Mouse (Mus musculus) liver, embryonic 12.5 days (tissue): Measurements from ENCODE around the gene Tnnc2. TPM values are rescaled to one million over a fixed set of nuclear protein-coding genes. Genes with fewer than 3 reads are reported as not detected.

Experiments
- ATAC-seq: fragments of 200-750 bp; cut with Nextera tagmentation; 2 replicates; pipeline ENCODE4 v1.8.0; 2017; ENCODE audit warnings: moderate number of reproducible peaks, mild to moderate bottlenecking, moderate library complexity
- H3K27ac ChIP-seq: fragments of 300-500 bp; sonication (generic); 2 replicates; pipeline ENCODE4 v1.5.1; 2016; ENCODE audit warnings: mild to moderate bottlenecking
- H3K27me3 ChIP-seq: fragments of 300-500 bp; sonication (generic); replicated peaks from 2 replicates; pipeline ENCODE4 v1.6.1; 2016; ENCODE audit warnings: mild to moderate bottlenecking, moderate library complexity
- H3K36me3 ChIP-seq: fragments of 300-500 bp; sonication (generic); 2 replicates; pipeline ENCODE4 v1.6.1; 2016; ENCODE audit warnings: mild to moderate bottlenecking, moderate library complexity
- H3K4me1 ChIP-seq: fragments of 300-500 bp; sonication (generic); 2 replicates; pipeline ENCODE4 v1.6.1; 2016
- H3K4me2 ChIP-seq: fragments of 300-500 bp; sonication (generic); 2 replicates; pipeline ENCODE4 v1.6.1; 2016; ENCODE audit warnings: mild to moderate bottlenecking, moderate library complexity
- H3K4me3 ChIP-seq: fragments of 300-500 bp; sonication (generic); 2 replicates; pipeline ENCODE4 v1.5.1; 2016; ENCODE audit warnings: mild to moderate bottlenecking, moderate library complexity
- H3K9ac ChIP-seq: fragments of 300-500 bp; sonication (generic); 2 replicates; pipeline ENCODE4 v1.6.1; 2016; ENCODE audit warnings: mild to moderate bottlenecking, moderate library complexity
- H3K9me3 ChIP-seq: fragments of 300-500 bp; sonication (generic); replicated peaks from 2 replicates; pipeline ENCODE4 v1.6.1; 2016; ENCODE audit warnings: mild to moderate bottlenecking, moderate library complexity
- WGBS: fragments of 180-500 bp; shearing (Covaris S2); methylation state at CpG from one replicate; pipeline ENCODE4 v1.1.7; 2016; ENCODE audit not compliant: insufficient replicate concordance; 5-methylcytosine and 5-hydroxymethylcytosine counted together
- polyA plus RNA-seq: library from polyadenylated mRNA; unstranded; fragments of >200 nt; fragmentation: Nextera tagmentation; extraction: Ambion mirVana; gene quantifications from 2 replicates; pipeline ENCODE4 v1.2.1, GENCODE M21; 2016

Tnnc2 gene
- polyA plus RNA-seq, 1 experiment from 2014 or later: 0.66 TPM

DNA sequence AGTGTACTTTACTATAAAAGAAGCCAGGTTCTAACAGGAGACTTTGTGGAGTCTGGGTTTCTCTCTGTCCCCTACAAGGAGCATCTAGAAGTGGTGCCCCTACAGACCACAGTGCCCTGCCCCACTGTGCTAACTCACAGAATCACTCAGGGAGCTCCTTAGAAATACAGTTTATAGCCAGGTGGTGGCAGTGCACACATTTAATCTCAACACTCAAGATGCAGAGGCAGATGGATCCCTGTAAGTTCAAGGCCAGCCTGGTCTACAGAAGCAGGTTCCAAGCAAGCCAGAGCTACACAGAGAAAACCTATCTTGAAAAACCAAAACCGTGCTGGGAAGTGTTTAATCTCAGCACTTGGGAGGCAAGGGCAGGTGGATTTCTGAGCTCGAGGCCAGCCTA, 14.0 kb upstream of the Tnnc2 start:
- H3K4me2 ChIP-seq: no peak overlapping the region
- H3K4me3 ChIP-seq: no peak overlapping the region
- no peaks in the 10 kb centered on the region for H3K27me3 ChIP-seq
- no peak overlapping the region for H3K9ac ChIP-seq
- WGBS: 80% methylated on average over 2 of the region's 2 CpGs
- peak overlapping the region; percentile 4; the same call in 1 of the 2 replicates for H3K27ac ChIP-seq
- peaks cover 21% of the 10 kb centered on the region for H3K4me1 ChIP-seq
- H3K9me3 ChIP-seq: no peaks in the 10 kb centered on the region
- no peak for ATAC-seq
- peaks cover 90% of the 10 kb centered on the region for H3K36me3 ChIP-seq

DNA sequence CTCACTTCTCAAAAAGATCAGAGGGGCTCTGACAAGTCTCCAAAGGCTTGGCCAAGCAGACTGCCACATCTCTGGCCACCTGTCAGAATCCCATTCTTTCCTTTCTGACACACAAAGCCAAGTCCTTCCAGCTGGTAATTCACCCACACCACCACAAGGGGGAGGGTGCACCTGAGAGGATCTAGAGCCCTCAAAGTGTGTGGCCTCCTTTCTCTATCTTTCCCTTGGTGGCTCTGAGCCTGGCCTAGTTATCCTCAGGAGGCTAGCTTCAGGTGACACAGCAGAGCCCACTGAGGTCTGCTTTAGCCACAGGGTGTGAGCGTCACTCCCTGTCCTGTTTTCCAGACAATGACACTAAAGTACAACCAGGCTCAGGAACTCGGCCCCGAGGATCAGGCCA, 13.5 kb upstream of the Tnnc2 start:
- H3K27ac ChIP-seq: 0 out of 2 replicates have a peak overlapping the region, but pooled peaks have one; percentile 4
- peaks cover 90% of the 10 kb centered on the region for H3K36me3 ChIP-seq
- H3K9ac ChIP-seq: no peak overlapping the region
- WGBS: 89% methylated on average over 3 of the region's 3 CpGs
- H3K4me1 ChIP-seq: peaks cover 26% of the 10 kb centered on the region
- ATAC-seq: peak; percentile 24; the same call in 1 of the 2 replicates
- no peaks in the 10 kb centered on the region for H3K27me3 ChIP-seq
- no peak overlapping the region for H3K4me2 ChIP-seq
- H3K9me3 ChIP-seq: no peaks in the 10 kb centered on the region
- no peak overlapping the region for H3K4me3 ChIP-seq

DNA sequence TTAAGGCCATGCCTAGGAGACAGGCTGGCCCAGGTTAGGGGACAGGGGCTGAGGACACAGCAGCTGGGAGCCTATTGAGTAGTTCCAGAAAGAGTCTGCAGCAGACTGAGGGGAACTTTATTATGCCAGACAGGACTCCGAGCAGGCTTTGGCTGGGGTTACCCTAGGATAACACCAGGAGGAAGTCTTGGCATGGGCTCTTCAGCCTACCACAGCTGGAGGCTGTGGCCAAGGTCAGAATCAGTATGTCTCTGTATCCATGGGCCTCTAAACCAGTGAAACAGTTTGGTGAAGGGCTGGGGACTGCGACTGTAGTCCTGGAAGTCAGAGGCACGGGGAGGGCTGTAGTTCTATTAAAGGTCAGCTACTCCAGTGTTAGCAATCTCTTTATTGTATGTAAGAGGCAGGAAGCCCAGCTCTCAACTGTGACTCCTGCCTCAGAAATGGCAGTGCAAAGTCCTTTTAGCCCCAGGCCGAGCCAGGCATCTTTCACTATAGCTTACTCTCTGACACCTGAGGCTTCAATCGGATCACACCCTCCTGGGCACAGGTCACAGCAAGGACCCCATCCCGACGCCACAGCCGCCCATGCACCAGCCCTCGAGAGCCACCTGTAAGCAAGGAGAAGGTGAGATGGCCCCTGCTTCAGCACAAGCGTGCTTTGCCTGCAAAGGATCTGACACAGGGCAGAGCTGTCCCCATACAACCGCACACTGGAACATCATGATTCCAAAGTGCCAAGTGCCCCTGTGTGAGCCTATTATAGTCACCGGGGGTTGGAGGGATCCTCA, 12.8 kb upstream of the Tnnc2 start:
- H3K9ac ChIP-seq: no peak overlapping the region
- no peak overlapping the region for H3K4me3 ChIP-seq
- no peak overlapping the region for H3K27ac ChIP-seq
- H3K36me3 ChIP-seq: peaks cover 85% of the 10 kb centered on the region
- 85% methylated on average over 12 of the region's 12 CpGs for WGBS
- H3K4me2 ChIP-seq: no peak overlapping the region
- no peak for ATAC-seq
- no peaks in the 10 kb centered on the region for H3K27me3 ChIP-seq
- H3K9me3 ChIP-seq: no peaks in the 10 kb centered on the region
- H3K4me1 ChIP-seq: peaks cover 32% of the 10 kb centered on the region

DNA sequence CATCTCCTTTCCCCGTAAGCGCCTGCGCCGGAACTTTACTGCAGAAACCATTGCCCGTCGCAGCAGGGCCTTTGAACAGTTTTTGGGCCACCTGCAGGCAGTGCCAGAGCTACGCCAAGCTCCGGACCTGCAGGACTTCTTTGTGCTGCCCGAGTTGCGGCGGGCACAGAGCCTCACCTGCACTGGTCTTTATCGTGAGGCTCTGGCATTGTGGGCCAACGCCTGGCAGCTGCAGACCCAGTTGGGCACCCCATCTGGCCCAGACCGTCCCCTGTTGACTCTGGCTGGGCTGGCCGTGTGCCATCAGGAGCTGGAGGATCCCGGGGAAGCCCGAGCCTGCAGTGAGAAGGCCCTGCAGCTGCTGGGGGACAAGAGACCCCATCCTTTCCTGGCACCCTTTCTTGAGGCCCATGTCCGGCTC, 12.1 kb upstream of the Tnnc2 start:
- WGBS: 90% methylated on average over 18 of the region's 18 CpGs
- ATAC-seq: no peak
- no peak overlapping the region for H3K9ac ChIP-seq
- peaks cover 4% of the 10 kb centered on the region for H3K27me3 ChIP-seq
- no peak overlapping the region for H3K4me2 ChIP-seq
- H3K36me3 ChIP-seq: peaks cover 79% of the 10 kb centered on the region
- peaks cover 39% of the 10 kb centered on the region for H3K4me1 ChIP-seq
- H3K4me3 ChIP-seq: no peak overlapping the region
- H3K27ac ChIP-seq: peak overlapping the region; percentile 9; the same call in 1 of the 2 replicates
- no peaks in the 10 kb centered on the region for H3K9me3 ChIP-seq

DNA sequence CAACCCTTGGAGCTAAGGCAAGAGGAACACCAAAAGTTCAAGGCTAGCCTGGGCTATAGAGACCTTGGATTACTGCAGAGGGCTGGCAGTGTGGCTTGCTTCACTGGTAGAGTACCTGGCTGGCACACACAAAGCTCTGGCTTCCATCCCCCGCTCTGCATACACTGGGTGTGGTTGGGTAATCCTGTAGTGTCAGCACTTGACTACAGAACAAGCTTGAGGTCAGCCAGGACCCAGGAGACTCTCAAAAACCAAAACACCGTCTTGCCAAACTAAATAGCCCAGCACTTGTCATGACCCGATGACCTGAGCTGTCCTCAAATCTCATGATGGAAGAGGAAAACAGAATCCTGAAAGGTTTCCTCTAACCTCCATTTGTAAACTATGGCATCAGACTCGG, 10.7 kb upstream of the Tnnc2 start:
- no peak for ATAC-seq
- H3K4me1 ChIP-seq: peaks cover 53% of the 10 kb centered on the region

DNA sequence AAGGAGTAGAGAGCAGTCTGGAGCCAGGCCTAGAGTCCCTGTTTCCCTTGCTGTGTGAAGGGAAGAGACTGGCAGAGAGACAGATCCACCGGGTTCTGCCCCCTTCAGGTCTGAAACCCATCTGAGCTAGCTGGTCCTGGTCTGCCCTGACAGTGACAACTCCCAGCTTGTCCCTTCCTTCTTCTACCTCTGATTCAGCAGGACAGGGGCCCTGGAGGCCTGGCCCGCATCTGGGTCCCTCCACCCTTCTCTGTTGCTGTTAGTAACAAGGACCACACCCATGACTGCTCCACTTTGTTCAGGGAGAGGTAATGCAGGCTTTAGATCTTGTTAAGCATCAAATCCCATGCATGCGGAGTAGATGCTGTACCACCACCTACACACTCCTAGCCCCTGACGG, 8.6 kb upstream of the Tnnc2 start:
- WGBS: 62% methylated on average over 4 of the region's 4 CpGs
- peaks cover 49% of the 10 kb centered on the region for H3K36me3 ChIP-seq
- H3K4me2 ChIP-seq: peak overlapping the region; percentile 24
- peak overlapping the region; percentile 18; the same call in 1 of the 2 replicates for H3K9ac ChIP-seq
- H3K9me3 ChIP-seq: no peaks in the 10 kb centered on the region
- peak overlapping the region; percentile 16; the same call in 1 of the 2 replicates for H3K27ac ChIP-seq
- peaks cover 59% of the 10 kb centered on the region for H3K4me1 ChIP-seq
- no peak overlapping the region for H3K4me3 ChIP-seq
- peak; percentile 61 for ATAC-seq
- H3K27me3 ChIP-seq: peaks cover 36% of the 10 kb centered on the region

More for the DNA sequence above, 10.7 kb upstream of the Tnnc2 start:
- H3K27ac ChIP-seq: no peak overlapping the region; the same call in 1 of the 2 replicates
- H3K9ac ChIP-seq: no peak overlapping the region
- no peak overlapping the region for H3K4me2 ChIP-seq
- H3K27me3 ChIP-seq: peaks cover 18% of the 10 kb centered on the region
- 78% methylated on average over 4 of the region's 4 CpGs for WGBS
- H3K9me3 ChIP-seq: no peaks in the 10 kb centered on the region
- H3K4me3 ChIP-seq: no peak overlapping the region
- peaks cover 65% of the 10 kb centered on the region for H3K36me3 ChIP-seq

DNA sequence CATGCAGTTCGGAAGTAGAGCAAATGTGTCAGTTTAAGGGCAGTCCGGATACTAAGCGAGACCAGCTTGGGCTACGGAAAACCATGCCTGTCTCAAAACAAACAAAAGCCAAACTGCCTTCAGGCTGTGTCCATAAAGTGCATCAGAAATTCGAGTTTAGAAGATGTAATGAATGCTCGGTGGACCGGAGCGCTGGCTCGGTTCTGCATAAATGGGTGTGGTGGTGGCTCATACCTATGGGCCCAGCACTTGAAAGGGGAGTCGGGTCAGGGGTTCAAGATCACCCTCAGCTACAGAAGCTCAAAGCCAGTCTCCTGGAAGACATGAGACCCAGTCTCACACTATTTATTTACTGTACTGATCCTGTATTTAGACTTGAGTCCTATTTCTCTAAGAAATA, 8.0 kb upstream of the Tnnc2 start:
- Histone ChIP-seq H3K4me3 (no peak overlapping the region), H3K27me3 (peaks cover 36% of the 10 kb centered on the region), H3K4me2 (no peak overlapping the region), H3K4me1 (peaks cover 55% of the 10 kb centered on the region), H3K27ac (no peak overlapping the region), H3K9me3 (no peaks in the 10 kb centered on the region), H3K9ac (no peak overlapping the region), H3K36me3 (peaks cover 43% of the 10 kb centered on the region)
- 81% methylated on average over 10 of the region's 10 CpGs for WGBS
- no peak for ATAC-seq

DNA sequence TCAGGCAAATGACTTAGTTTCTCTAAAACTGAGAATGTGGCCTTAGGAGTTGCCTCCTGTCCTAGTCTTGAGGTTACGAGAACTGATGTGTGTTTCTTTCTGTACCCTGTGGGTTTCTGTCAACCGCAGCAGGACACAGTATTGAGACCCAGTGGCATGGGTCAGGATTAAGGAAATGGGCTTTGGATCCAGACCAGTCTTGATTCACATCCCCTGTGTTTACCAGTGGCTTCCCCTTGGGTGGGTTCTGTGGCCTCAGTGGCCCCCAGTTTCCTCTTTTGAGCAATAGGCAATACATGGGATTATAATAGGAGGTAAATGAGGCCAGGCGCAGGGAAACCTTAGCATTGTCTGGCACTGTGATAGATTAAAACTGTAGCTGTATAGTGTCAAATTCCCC, 7.3 kb upstream of the Tnnc2 start:
- Histone ChIP-seq H3K9ac (no peak overlapping the region), H3K27me3 (peaks cover 38% of the 10 kb centered on the region), H3K9me3 (no peaks in the 10 kb centered on the region), H3K27ac (no peak overlapping the region), H3K36me3 (peaks cover 35% of the 10 kb centered on the region), H3K4me2 (peak overlapping the region; percentile 99), H3K4me3 (0 out of 2 replicates have a peak overlapping the region, but pooled peaks have one; percentile 70), H3K4me1 (peaks cover 55% of the 10 kb centered on the region)
- ATAC-seq: no peak
- WGBS: 59% methylated on average over 3 of the region's 3 CpGs

DNA sequence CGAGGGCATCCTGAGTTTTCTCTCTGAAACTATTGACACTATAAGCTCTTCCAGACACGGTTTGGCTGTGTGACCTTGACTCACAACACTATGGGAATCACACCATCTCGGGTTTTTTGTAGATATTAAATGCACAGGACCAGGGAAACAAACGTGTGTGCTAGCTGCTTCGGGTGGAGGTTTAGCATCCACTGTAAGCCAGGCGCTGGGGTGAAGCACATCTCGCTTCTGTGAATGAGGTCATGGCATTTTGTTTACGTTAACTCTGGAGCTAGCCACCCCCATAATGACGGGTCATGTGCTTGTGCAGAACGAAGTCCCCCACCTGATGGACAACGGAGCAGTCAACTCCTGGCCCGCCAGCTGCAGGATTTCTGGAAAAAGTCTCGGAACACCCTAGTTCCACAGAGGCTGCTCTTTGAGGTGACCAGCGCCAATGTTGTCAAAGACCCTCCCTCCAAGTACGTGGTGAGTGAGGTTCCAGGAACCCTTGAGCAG, 6.7 kb upstream of the Tnnc2 start:
- WGBS: 14% methylated on average over 15 of the region's 15 CpGs
- Histone ChIP-seq H3K4me2 (peak overlapping the region; percentile 99), H3K9me3 (no peaks in the 10 kb centered on the region), H3K27me3 (peaks cover 44% of the 10 kb centered on the region), H3K9ac (peak overlapping the region; percentile 79), H3K4me3 (peak overlapping the region; percentile 70), H3K4me1 (peaks cover 55% of the 10 kb centered on the region), H3K36me3 (peaks cover 29% of the 10 kb centered on the region), H3K27ac (peak overlapping the region; percentile 73)
- ATAC-seq: no peak

DNA sequence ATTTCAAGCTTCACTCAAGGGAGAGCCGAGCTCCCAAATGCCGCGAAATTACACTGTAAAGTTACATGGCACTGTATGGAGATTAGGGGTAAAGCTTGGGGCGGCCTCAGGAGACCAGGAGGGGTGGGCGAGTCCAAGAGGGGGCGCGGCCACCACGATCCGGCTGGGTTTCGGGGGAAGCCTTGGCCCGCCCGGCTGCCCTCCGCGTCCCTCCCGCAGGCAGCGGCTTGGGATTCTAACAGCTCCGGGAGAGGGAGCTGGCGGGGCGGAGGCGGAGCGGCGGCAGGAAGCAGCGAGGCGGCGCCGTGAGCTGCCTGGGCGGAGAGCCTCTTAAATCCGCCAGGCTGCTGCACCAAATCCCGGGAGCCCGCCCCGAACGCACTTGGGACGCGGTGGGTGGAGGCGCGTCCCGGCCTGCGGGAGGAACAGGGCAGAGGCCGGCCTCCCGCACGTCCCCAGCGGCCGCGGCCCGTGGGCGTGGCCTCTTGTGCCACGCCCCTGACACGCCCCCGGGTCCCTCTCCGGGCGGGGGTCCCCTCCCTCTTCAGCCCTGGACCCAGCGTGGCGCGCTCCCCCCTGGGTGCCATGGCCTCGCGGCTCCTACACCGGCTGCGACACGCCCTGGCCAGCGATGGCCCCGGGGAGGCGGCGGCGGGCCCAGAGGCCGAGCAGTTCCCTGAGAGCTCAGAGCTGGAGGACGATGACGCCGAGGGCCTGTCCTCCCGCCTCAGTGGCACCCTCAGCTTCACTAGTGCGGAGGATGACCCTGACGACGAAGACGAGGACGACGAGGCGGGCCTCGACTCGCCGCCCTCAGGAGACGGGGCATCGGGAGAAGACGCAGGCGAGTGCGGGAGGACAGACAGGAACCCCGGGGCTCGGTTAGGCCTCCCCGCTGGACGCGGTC, 6.0 kb upstream of the Tnnc2 start, which contains the start of gene Snx21:
Snx21 (plus strand) TSS at position 343 of the 907 bp plus-strand sequence.
- peak within 1 kb of the TSS; percentile 79 for H3K9ac ChIP-seq
- 2% methylated on average over 84 of the region's 89 CpGs for WGBS
- H3K9me3 ChIP-seq: no peaks in the 10 kb centered on the region
- peak within 1 kb of the TSS; percentile 99 for H3K4me2 ChIP-seq
- H3K27ac ChIP-seq: peak within 1 kb of the TSS; percentile 73
- H3K4me3 ChIP-seq: peak within 1 kb of the TSS; percentile 70
- peaks cover 45% of the 10 kb centered on the region for H3K27me3 ChIP-seq
- peaks cover 22% of the 10 kb centered on the region; the same call in 1 of the 2 replicates for H3K36me3 ChIP-seq
- ATAC-seq: peak; percentile 88
- peaks cover 53% of the 10 kb centered on the region for H3K4me1 ChIP-seq

DNA sequence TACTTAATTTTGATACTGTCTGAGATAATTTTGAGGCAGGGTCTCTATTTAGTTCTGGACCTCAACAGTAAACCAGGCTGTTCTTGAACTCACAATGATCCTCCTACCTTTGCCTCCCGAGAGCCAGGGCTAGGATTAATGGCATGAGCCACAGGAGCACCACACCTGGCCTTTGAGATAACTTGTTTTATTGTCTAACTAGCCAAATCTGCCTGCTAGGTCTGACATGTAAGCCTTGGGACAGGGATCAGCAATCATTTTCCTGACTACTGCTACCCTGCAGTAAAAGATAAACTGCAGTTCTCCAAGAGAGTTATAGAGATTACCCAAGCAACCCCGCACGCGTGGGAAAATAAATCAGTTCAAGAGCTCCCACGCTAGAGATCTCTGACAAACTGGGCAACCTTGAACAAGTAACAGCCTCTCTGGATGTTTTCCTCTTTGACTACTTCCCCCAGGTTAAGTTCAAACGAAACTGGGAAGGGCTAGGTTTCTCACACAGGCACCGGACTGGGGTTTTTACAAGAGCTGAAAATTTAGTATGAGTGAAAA, 5.2 kb upstream of the Tnnc2 start:
- WGBS: 6% methylated on average over 7 of the region's 7 CpGs
- H3K27me3 ChIP-seq: peaks cover 53% of the 10 kb centered on the region
- peak overlapping the region; percentile 70 for H3K4me3 ChIP-seq
- peaks cover 46% of the 10 kb centered on the region for H3K4me1 ChIP-seq
- peak overlapping the region; percentile 79 for H3K9ac ChIP-seq
- H3K4me2 ChIP-seq: peak overlapping the region; percentile 99
- H3K36me3 ChIP-seq: peaks cover 15% of the 10 kb centered on the region; the same call in 1 of the 2 replicates
- no peak for ATAC-seq
- no peaks in the 10 kb centered on the region for H3K9me3 ChIP-seq
- H3K27ac ChIP-seq: peak overlapping the region; percentile 73; the same call in 1 of the 2 replicates
